Mouse (Mus musculus) induced T-regulatory cell, adult 2 months (primary cell): ENCODE data around the gene Csnka2ip.
A peak's percentile ranks its signal among the peaks of the same experiment; 100 is the strongest.

ENCODE experiments used
- DNase-seq: peaks from one replicate; pipeline ENCODE4 v3.0.0-alpha.2; 2012; ENCODE audit warnings: low read depth

Gene Csnka2ip

GRCm38 (mm10) chr16:64602308-64602707, at the start of gene Csnka2ip:
Gene Csnka2ip (minus strand): TSS chr16:64602408.
- no peak for DNase-seq

DNA sequence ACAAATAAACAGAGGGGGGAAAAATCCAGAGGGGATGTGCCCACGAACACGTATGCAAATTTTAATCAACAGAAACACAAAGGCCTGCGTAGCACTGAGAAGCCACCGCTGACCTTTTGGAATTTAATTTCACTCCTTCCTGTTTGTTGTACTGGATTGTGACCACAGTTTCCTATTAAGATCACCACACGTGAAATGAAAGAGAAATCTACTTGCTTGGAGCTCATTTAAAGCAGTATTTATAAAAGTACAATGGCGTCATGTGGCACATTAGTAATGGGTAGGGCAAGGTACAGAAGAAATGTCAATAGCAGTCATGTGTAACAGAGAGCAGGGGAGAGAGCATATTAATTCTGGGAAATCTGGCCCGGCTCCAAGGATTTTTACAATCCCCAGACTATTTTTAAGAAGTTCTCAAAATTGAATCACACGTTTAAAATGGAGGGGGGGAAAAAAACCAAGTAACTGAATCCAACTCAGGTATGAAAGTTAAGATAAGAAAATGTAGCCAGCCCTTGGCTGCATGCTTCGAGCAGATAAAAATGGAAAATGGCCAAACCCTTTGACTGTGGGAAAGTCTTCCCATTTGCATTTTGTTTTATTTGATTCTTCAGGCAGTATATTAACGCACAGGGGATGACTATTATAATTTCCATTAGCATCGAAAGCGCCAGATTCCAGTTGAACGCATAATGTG, 47.5 kb upstream of the Csnka2ip start:
- no peak for DNase-seq

GRCm38 (mm10) chr16:64647771-64648170, 45.6 kb upstream of the Csnka2ip start:
- DNase-seq, result peak; percentile 2

GRCm38 (mm10) chr16:64635110-64635509, 32.9 kb upstream of the Csnka2ip start:
- DNase-seq, result no peak

GRCm38 (mm10) chr16:64620116-64620515, 17.9 kb upstream of the Csnka2ip start:
- no peak for DNase-seq

- DNase-seq, result no peak
Observed at GRCm38 (mm10) chr16:64614648-64615047, 12.4 kb upstream of the Csnka2ip start.

- no peak for DNase-seq
Observed at GRCm38 (mm10) chr16:64607793-64608192, 5.6 kb upstream of the Csnka2ip start.

- no peak for DNase-seq
Observed at GRCm38 (mm10) chr16:64586825-64587224, 15.4 kb downstream of the Csnka2ip start.

- DNase-seq, result no peak
Observed at GRCm38 (mm10) chr16:64586262-64586619, 16.0 kb downstream of the Csnka2ip start.

GRCm38 (mm10) chr16:64585599-64586261, 16.5 kb downstream of the Csnka2ip start:
- no peak for DNase-seq

GRCm38 (mm10) chr16:64584591-64584990, 17.6 kb downstream of the Csnka2ip start:
- no peak for DNase-seq

GRCm38 (mm10) chr16:64583406-64583805, 18.8 kb downstream of the Csnka2ip start:
- no peak for DNase-seq

DNA sequence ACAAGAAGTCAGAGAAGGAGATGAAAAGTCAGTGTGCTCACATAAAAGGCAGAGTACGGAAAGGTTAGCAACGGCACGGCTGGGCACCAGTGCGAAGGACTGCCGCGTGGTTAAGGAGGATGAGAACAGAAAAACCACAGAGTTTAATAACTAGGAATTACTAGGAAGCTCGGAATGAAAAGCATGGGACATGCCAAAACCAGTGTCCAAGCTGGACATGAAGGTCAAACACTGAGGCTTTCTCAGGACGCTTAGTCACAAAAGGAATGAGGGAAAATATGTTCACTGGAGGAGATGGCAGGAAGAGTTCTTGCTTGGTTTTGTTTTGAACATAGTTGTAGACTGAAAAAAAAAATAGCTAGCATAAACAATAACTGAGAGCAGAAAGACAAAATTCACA, 32.7 kb downstream of the Csnka2ip start:
- no peak for DNase-seq

GRCm38 (mm10) chr16:64563081-64563480, 39.1 kb downstream of the Csnka2ip start:
- no peak for DNase-seq

GRCm38 (mm10) chr16:64558518-64558917, 43.7 kb downstream of the Csnka2ip start:
- no peak for DNase-seq

- no peak for DNase-seq
Observed at GRCm38 (mm10) chr16:64526883-64527282, 75.3 kb downstream of the Csnka2ip start.

DNA sequence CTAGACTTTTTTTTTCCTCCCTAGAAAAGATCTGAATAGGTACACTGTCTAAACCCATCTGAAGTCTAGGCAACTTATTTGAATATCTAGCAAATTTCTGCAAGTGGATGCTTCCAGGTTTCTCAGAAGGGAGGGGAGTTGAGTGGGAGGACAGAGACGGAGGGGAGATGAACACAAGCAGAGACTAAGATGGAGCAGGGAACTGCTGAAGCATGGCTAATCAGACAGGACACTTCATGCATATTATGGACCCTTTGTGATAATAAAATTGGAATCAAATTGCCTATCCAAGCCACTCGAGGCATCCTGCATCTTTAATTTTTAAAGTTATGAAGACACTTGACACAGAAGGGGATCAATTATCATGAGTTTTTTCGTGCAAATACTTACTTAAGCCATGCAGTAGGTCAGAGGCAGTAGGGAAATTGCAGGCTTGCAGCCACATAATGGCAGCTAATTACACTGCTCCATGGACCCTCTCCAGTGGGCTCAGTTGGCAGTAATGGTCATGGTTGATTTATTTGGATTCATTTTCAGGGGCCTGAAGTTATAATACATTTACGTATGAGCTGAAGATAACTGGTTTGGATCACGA, 78.1 kb downstream of the Csnka2ip start:
- DNase-seq, result no peak

GRCm38 (mm10) chr16:64513423-64513822, 88.8 kb downstream of the Csnka2ip start:
- DNase-seq, result no peak
